Mouse (Mus musculus): ENCODE data around the gene Uqcc3.
"Not testable (repeated sequence)": the region's sequence is repeated elsewhere in the genome, so short reads cannot be mapped to it uniquely, and the experiment has no call there.

Uqcc3 gene

GRCm38 (mm10) chr19:8880311-8881033 is at the start of gene Uqcc3:
Gene Uqcc3 (minus strand): TSS chr19:8880923.
- DNase-seq: peak; percentile 92

GRCm38 (mm10) chr19:8930117-8930516 is 49.4 kb upstream of the Uqcc3 start:
- DNase-seq: no peak

GRCm38 (mm10) chr19:8929224-8930088 is 48.7 kb upstream of the Uqcc3 start, which contains the start of the genes Rom1 and Eml3:
Gene Rom1 (minus strand): TSS chr19:8929356.
Gene Eml3 (plus strand): TSS chr19:8929552.
- peak; percentile 88 for DNase-seq

- peak; percentile 80 for DNase-seq
Measured at GRCm38 (mm10) chr19:8928689-8929223, 48.0 kb upstream of the Uqcc3 start.

GRCm38 (mm10) chr19:8927891-8928525 is 47.3 kb upstream of the Uqcc3 start:
- no peak for DNase-seq

- DNase-seq: no peak
Measured at GRCm38 (mm10) chr19:8926766-8927165, 46.0 kb upstream of the Uqcc3 start.

GRCm38 (mm10) chr19:8921741-8922140 is 41.0 kb upstream of the Uqcc3 start:
- peak; percentile 42 for DNase-seq

- DNase-seq: peak; percentile 67
Measured at GRCm38 (mm10) chr19:8920836-8921291, 40.1 kb upstream of the Uqcc3 start.

GRCm38 (mm10) chr19:8920073-8920736 is 39.5 kb upstream of the Uqcc3 start, which contains the start of gene B3gat3:
Gene B3gat3 (plus strand): TSS chr19:8920374.
- DNase-seq: peak; percentile 96

- DNase-seq: no peak
Measured at GRCm38 (mm10) chr19:8919684-8920072, 39.0 kb upstream of the Uqcc3 start.

GRCm38 (mm10) chr19:8919000-8919399 is 38.3 kb upstream of the Uqcc3 start:
- DNase-seq: peak; percentile 13

GRCm38 (mm10) chr19:8914212-8914611 is 33.5 kb upstream of the Uqcc3 start:
- no peak for DNase-seq

GRCm38 (mm10) chr19:8911810-8912209 is 31.1 kb upstream of the Uqcc3 start:
- no peak for DNase-seq

- no peak for DNase-seq
Measured at GRCm38 (mm10) chr19:8908531-8908930, 27.8 kb upstream of the Uqcc3 start.

- no peak for DNase-seq
Measured at GRCm38 (mm10) chr19:8903412-8903811, 22.7 kb upstream of the Uqcc3 start.

- DNase-seq: peak; percentile 46
Measured at GRCm38 (mm10) chr19:8899079-8899478, 18.4 kb upstream of the Uqcc3 start.

GRCm38 (mm10) chr19:8898576-8898975 is 17.9 kb upstream of the Uqcc3 start:
- peak; percentile 45 for DNase-seq

GRCm38 (mm10) chr19:8897865-8898495 is 17.3 kb upstream of the Uqcc3 start, which contains the start of gene Ganab:
Gene Ganab (plus strand): TSS chr19:8898071.
- peak; percentile 94 for DNase-seq

GRCm38 (mm10) chr19:8897211-8897864 is 16.6 kb upstream of the Uqcc3 start:
- not testable (repeated sequence) for DNase-seq

- DNase-seq: not testable (repeated sequence)
Measured at GRCm38 (mm10) chr19:8896231-8896630, 15.5 kb upstream of the Uqcc3 start.

GRCm38 (mm10) chr19:8895397-8895960 is 14.8 kb upstream of the Uqcc3 start:
- DNase-seq: peak; percentile 49

Measured in cerebellum, adult 9-10 months (tissue).